Mouse (Mus musculus) monocyte, adult 5-6 weeks (primary cell): ENCODE measurements around the gene Tmem198b. TPM values are rescaled to one million over a fixed set of nuclear protein-coding genes. Genes with fewer than 3 reads are reported as not detected.
"Not testable (repeated sequence)": the region's sequence is repeated elsewhere in the genome, so short reads cannot be mapped to it uniquely, and the experiment has no call there.

ENCODE experiments used
- ATAC-seq: fragments of 153-309, 156-312 bp; replicated peaks from 2 replicates; pipeline ENCODE4 v1.8.0; 2017; ENCODE audit warnings: mild to moderate bottlenecking; ENCODE audit not compliant: low TSS enrichment, insufficient number of reproducible peaks, severe bottlenecking, poor library complexity, low FRiP score
- total RNA-seq: library from RNA; stranded (forward); fragments of 200-1000, 200-491, 200-594 nt; gene quantifications from 3 replicates; pipeline ENCODE4 v1.2.3, GENCODE M21; 2017

Tmem198b gene
- 1.1 to 2.5 TPM (median 2.0 TPM) in 3 replicates for total RNA-seq

GRCm38 (mm10) chr10:128804271-128805091, at the start of gene Tmem198b:
Tmem198b (minus strand) TSS chr10:128804370.
- peak; percentile 10; the same call in 1 of the 2 replicates for ATAC-seq

DNA sequence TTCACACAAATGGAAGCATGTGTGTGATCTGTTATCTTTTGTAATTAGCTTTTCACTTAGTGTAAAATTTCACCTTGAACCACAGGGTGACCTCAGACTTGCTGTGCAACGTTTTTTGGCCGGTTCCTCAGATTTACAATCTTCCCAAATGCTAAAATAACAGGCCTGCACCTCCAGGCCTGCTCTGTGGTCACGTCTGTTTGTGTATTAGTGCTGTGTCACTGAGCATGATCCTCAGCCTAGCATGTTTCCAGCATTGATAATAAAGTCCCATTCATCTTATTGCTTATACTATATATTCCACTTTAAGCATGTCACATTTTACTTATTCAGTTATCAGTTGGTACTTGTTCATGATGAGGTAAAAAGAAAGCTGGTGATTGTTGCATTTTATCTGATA, 46.2 kb upstream of the Tmem198b start:
- ATAC-seq: no peak

GRCm38 (mm10) chr10:128848426-128848825, 44.3 kb upstream of the Tmem198b start:
- ATAC-seq: no peak

GRCm38 (mm10) chr10:128846664-128847063, 42.5 kb upstream of the Tmem198b start:
- no peak for ATAC-seq

DNA sequence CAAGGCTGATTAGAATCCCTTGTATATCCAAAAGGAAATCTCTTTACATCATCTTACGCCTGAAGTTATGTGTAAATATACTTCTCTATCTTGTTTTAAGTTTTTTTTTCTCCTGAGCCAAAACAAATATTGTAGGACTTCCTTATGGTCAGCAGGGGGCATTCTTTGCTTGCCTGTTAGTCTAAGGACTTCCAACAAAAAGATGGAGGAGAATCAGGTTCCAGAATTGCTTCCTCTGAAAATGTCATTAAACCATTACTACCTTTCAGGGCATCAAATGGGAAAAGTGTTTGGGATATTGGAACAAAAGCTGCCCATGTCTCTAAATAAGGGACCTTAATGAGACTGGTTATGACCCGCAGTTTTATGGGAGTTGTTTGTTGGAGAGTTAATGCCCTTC, 41.3 kb upstream of the Tmem198b start:
- ATAC-seq: no peak

- ATAC-seq: no peak
Observed at GRCm38 (mm10) chr10:128843260-128843659, 39.1 kb upstream of the Tmem198b start.

GRCm38 (mm10) chr10:128840612-128841011, 36.4 kb upstream of the Tmem198b start:
- no peak for ATAC-seq

DNA sequence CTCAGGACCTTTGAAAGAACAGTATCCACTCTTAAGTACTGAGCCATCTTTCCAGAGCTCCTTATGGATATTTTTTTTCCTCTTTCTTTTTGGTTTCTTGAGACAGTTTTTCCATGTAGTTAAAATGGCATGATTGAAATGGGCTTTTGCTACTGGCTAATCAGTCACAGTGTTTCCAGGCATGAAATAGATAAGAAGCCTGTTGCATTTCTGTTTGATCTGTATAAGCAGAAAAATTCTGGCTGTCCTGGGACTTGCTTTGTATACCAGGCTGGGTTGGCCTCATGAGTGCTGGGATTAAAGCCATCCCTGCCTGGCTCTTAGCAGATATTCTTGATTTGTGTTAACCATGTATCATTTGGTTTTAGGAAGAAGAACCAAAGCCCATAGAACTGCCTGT, 35.3 kb upstream of the Tmem198b start:
- no peak for ATAC-seq

DNA sequence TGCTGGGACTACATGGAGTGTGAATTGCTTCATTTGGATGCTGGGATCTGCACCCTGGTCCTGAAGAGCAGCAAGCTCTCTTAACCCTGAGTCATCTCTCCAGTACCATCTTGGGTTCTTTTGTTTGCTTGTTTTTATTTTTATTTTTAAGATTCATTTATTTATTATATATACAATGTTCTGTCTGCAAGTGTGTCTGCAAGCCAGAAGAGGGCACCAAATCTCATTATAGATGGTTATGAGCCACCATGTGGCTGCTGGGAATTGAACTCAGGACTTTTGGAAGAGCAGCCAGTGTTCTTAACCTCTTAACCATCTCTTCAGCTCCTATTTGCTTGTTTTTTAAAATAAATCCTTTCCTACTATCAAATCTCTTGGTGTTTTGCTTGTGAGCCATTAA, 33.2 kb upstream of the Tmem198b start:
- ATAC-seq: no peak

- no peak for ATAC-seq
Observed at GRCm38 (mm10) chr10:128823821-128824220, 19.7 kb upstream of the Tmem198b start.

DNA sequence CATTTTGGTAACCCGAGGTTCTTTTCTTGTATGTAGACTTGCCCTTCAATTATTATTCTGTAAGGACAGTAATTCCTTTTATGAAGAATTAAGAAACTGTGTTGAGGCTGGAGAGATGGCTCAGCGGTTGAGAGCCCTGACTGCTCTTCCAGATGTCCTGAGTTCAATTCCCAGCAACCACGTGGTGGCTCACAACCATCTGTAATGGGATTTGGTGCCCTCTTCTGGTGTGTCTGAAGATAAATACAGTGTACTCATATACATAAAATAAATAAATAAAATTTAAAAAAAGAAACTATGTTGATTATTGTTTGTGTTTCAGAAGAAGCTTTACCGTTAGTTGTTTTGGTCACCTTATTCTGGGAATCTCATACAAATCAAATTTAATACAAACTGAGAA, 18.9 kb upstream of the Tmem198b start:
- not testable (repeated sequence) for ATAC-seq

GRCm38 (mm10) chr10:128822135-128822534, 18.0 kb upstream of the Tmem198b start:
- ATAC-seq: no peak

DNA sequence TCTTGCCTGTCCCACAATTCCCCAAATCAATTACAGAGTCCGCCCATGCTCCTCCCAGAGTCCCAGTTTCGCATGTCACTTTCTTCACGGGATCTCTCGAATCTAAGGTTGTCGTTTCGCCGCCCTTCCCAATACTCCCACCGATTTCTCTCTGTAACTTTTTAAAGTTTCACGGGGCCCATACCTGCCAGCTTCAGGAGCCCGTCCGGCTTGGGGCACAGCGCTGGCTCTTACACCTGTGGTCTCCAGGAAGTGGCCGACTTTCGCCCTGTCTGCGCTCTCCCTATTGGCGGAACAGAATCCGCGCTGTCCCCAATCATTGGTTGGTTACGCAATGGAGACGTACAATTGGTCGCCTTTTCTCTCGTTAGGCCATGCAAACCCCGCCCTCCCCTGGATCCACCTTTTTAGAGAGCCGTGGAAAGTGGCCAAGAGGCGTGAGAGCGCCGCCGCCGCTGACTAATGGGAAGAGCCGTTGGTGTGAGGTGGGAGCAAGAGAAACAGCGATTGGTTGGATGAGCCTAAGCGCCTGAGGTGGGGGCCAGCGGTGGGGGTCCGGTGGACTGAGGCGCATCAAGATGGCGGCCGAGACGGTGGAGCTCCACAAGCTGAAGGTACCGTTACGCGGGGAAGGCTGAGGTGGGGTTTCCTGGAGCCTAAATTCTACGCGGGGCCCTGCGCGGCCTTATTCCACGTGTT, 17.3 kb upstream of the Tmem198b start, which contains the start of gene Ormdl2:
Ormdl2 (minus strand) TSS at position 288 of the 699 bp plus-strand sequence.
- ATAC-seq: peak; percentile 99

DNA sequence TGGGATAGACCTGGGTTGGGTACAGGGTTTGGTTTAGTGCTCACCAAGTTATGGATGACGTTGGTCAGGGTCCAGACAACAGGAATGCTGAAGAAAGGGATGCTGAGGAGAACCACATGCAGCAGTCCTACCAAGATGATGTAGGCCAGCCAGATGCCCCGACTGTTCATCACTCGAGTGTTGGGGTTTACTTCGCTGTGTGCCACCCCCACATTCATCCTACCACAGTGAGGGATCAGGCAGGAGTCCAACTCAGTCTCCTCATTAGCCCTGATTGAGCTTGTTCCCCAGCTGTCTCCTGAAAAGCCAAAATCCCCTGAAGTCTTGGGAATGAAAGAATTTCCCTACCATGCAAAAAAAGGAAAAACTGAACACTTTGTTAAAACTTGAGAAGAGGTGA, 16.0 kb upstream of the Tmem198b start:
- ATAC-seq: no peak

GRCm38 (mm10) chr10:128817033-128817432, 12.9 kb upstream of the Tmem198b start, which contains the start of gene Sarnp:
Sarnp (plus strand) TSS chr10:128817333.
- ATAC-seq: no peak

GRCm38 (mm10) chr10:128807018-128807417, 2.8 kb upstream of the Tmem198b start:
- ATAC-seq: no peak

DNA sequence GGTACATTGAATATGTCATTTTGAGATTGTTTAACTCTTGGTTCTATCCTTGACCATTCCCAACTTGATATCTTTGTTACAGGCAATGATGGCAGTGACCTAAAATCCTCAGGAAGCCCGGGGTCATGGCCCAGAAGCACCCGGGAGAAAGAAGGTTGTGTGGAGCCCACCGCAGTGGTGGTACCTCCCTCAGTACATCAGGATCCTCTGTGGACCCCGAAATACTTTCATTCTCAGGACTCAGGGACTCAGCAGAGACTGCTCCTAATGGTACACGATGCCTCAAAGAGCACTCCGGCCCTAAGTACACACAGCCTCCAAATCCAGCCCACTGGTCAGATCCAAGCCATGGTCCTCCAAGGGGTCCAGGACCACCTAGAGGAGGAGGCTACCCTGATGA, 1.9 kb upstream of the Tmem198b start:
- ATAC-seq: no peak

- ATAC-seq: peak; percentile 88
Observed at GRCm38 (mm10) chr10:128805092-128806000, 1.2 kb upstream of the Tmem198b start.

GRCm38 (mm10) chr10:128803771-128804270, 349 bp downstream of the Tmem198b start, which contains the start of gene Dnajc14:
Dnajc14 (plus strand) TSS chr10:128804062.
- no peak for ATAC-seq
